Mouse (Mus musculus): ENCODE data around the gene Tapt1. TPM values are rescaled to one million over a fixed set of nuclear protein-coding genes. Genes with fewer than 3 reads are reported as not detected.

The Tapt1 gene
- polyA plus RNA-seq, 1 experiment from 2014 or later, result 27.5 TPM

DNA sequence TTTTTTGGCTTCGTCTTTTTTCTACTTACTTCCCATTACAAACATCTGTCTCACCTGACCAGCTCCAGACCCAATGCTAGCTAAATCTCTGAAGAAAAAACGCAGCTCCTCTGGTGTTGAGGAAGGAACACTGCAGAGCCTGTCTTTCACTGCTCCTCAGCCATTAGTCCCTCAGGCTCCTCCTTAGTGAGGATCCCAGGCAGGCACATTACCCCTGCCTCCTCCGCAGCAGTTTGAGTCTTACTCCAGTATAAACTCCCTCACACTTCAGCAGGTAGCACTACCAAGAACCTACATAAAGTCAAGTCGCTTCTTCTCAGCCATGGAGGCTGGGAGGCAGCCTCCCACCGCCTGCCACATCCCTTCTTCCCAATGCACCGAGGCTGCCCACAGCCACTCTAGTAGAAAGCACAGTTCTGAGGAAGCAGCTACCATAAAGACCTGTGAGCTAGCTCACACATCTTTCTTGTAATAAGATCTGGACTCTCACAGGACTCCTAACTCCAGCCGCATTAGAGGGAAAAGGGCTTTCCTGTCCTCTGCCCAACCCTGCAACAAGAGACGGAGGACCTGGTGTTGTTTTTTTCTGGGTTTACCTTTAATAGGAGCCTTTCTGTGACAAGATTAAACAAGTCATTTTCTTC lies 9.3 kb downstream of the Tapt1 start:
- H3K4me1 ChIP-seq (replicated peaks; ENCODE audit: control insufficient read depth, insufficient read depth, low read length), result no peaks in the 10 kb centered on the region
- no peak overlapping the region for H3K27ac ChIP-seq (ENCODE audit: low read depth, low read length)
- H3K4me3 ChIP-seq (ENCODE audit: low read depth, low read length), result no peak overlapping the region
- ATAC-seq (ENCODE audit: low FRiP score) (no peak), DNase-seq (ENCODE audit: low spot score) (no peak)
- no peaks in the 10 kb centered on the region for H3K36me3 ChIP-seq (ENCODE audit: control insufficient read depth, insufficient read depth, low read length)
- H3K9ac ChIP-seq (ENCODE audit: low read depth, low read length), result no peak overlapping the region
- WGBS, result 74% methylated on average over 8 of the region's 8 CpGs
- H3K27me3 ChIP-seq (ENCODE audit: control insufficient read depth, insufficient read depth, low read length), result no peaks in the 10 kb centered on the region
- H3K9me3 ChIP-seq (ENCODE audit: control insufficient read depth, low read length), result no peaks in the 10 kb centered on the region
- H3K4me2 ChIP-seq (replicated peaks; ENCODE audit: low read depth, low read length), result no peak overlapping the region

DNA sequence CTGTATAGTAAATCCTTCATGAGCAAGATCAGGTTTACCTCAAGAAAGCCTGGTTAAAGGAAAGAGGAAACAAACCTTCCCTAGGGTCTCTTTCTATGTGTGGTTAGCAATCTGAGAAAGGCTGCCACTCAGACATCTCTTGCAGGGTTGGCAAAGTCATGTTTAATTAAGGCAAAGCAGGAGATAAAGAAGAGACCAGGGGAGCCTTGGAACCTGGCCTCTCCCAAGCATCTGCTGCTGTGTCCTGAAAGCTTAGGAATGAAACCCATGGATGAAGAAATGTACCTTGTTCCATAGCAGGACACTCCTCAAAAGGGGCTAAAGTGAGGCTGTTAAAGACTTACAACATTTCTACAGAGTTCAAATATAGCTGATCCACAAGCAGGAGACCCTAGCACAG lies 11.3 kb downstream of the Tapt1 start:
- no peak for ATAC-seq (ENCODE audit: low FRiP score)
- Histone ChIP-seq H3K27ac (ENCODE audit: low read depth, low read length) (no peak overlapping the region), H3K36me3 (ENCODE audit: control insufficient read depth, insufficient read depth, low read length) (no peaks in the 10 kb centered on the region), H3K4me2 (replicated peaks; ENCODE audit: low read depth, low read length) (no peak overlapping the region), H3K9ac (ENCODE audit: low read depth, low read length) (no peak overlapping the region), H3K27me3 (ENCODE audit: control insufficient read depth, insufficient read depth, low read length) (no peaks in the 10 kb centered on the region), H3K4me1 (replicated peaks; ENCODE audit: control insufficient read depth, insufficient read depth, low read length) (no peaks in the 10 kb centered on the region), H3K4me3 (ENCODE audit: low read depth, low read length) (no peak overlapping the region), H3K9me3 (ENCODE audit: control insufficient read depth, low read length) (no peaks in the 10 kb centered on the region)
- DNase-seq (ENCODE audit: low spot score), result no peak

DNA sequence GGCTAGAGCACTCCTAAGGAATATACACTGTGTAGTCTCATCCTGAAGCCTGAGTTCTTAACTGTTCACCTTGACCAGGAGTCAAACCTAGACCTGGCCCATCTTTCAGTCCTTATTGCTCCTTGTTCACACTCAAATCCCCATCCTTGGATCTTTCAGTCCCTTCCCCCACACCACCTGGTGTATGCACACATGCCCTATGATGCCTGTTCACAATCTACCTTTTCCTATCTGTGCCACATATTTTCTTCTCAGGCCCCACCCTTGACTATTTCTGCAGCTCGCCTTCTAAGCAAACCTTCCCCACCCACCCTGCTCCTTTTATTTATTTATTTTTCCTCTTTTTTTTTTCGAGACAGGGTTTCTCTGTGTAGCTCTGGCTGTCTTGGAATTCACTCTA lies 12.4 kb downstream of the Tapt1 start:
- H3K4me3 ChIP-seq (ENCODE audit: low read depth, low read length), result no peak overlapping the region
- no peak for DNase-seq (ENCODE audit: low spot score)
- H3K27ac ChIP-seq (ENCODE audit: low read depth, low read length), result no peak overlapping the region
- WGBS, result 82% methylated on average over 2 of the region's 2 CpGs
- no peaks in the 10 kb centered on the region for H3K9me3 ChIP-seq (ENCODE audit: control insufficient read depth, low read length)
- H3K4me2 ChIP-seq (replicated peaks; ENCODE audit: low read depth, low read length), result no peak overlapping the region
- H3K4me1 ChIP-seq (replicated peaks; ENCODE audit: control insufficient read depth, insufficient read depth, low read length), result no peaks in the 10 kb centered on the region
- no peak for ATAC-seq (ENCODE audit: low FRiP score)
- no peak overlapping the region for H3K9ac ChIP-seq (ENCODE audit: low read depth, low read length)
- no peaks in the 10 kb centered on the region for H3K36me3 ChIP-seq (ENCODE audit: control insufficient read depth, insufficient read depth, low read length)
- no peaks in the 10 kb centered on the region for H3K27me3 ChIP-seq (ENCODE audit: control insufficient read depth, insufficient read depth, low read length)

DNA sequence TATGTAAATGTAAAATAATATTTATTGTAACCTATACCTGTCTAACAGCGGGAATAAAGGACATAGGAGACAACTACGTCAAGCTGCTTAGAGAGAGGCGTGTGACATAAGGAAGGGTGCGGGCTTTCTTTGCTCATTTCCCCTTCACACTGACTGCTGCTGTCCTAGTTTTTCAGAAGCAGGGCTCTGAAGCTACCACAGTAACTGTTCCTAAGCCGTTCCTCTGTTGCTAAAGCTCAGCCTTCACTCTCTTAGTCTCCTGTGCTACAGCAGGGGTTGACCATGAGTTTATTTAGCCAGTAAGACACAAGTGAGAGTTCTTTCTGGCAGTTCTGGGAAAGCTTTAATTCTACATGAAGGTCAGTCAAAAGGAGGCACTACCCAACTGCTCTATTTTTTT lies 13.0 kb downstream of the Tapt1 start:
- Histone ChIP-seq H3K27ac (ENCODE audit: low read depth, low read length) (no peak overlapping the region), H3K36me3 (ENCODE audit: control insufficient read depth, insufficient read depth, low read length) (no peaks in the 10 kb centered on the region), H3K4me1 (replicated peaks; ENCODE audit: control insufficient read depth, insufficient read depth, low read length) (no peaks in the 10 kb centered on the region), H3K27me3 (ENCODE audit: control insufficient read depth, insufficient read depth, low read length) (no peaks in the 10 kb centered on the region), H3K4me3 (ENCODE audit: low read depth, low read length) (no peak overlapping the region), H3K9me3 (ENCODE audit: control insufficient read depth, low read length) (no peaks in the 10 kb centered on the region), H3K9ac (ENCODE audit: low read depth, low read length) (no peak overlapping the region), H3K4me2 (replicated peaks; ENCODE audit: low read depth, low read length) (no peak overlapping the region)
- 96% methylated on average over 5 of the region's 5 CpGs for WGBS
- ATAC-seq (ENCODE audit: low FRiP score) (no peak), DNase-seq (ENCODE audit: low spot score) (no peak)

DNA sequence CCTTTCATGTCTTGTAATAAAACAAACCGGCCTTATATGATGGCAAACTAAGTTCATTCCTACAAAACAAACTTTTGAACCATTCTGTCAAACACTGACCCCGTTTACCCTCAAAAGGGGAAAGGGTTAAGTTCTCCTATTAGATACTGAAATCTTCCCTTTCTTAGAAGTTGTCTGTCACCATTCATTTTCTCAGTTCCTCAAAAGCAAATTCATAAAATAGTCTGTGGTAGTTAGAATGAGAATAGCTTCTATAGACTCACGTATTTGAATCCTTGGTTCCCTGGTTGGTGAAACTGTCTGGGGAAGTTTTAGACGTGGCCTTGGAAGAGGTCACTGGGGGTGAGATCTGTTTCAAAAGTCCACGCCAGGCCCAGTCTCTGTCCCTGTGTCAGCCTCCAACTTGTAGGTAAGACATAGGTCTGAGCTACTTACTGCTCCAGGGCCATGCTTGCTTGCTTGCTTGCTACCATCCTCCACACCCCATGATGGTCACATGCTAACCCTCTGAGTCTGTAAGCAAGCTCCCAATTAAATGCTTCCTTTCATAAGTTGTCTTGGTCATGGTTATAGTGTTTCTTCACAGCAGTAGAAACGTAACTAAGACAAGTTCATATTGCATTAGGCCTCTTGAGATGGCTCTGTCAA lies 14.5 kb downstream of the Tapt1 start:
- Histone ChIP-seq H3K4me2 (replicated peaks; ENCODE audit: low read depth, low read length) (no peak overlapping the region), H3K4me3 (ENCODE audit: low read depth, low read length) (no peak overlapping the region), H3K27ac (ENCODE audit: low read depth, low read length) (no peak overlapping the region), H3K4me1 (replicated peaks; ENCODE audit: control insufficient read depth, insufficient read depth, low read length) (no peaks in the 10 kb centered on the region), H3K9ac (ENCODE audit: low read depth, low read length) (no peak overlapping the region), H3K9me3 (ENCODE audit: control insufficient read depth, low read length) (no peaks in the 10 kb centered on the region), H3K36me3 (ENCODE audit: control insufficient read depth, insufficient read depth, low read length) (no peaks in the 10 kb centered on the region), H3K27me3 (ENCODE audit: control insufficient read depth, insufficient read depth, low read length) (no peaks in the 10 kb centered on the region)
- ATAC-seq (ENCODE audit: low FRiP score) (no peak), DNase-seq (ENCODE audit: low spot score) (no peak)
- WGBS, result 86% methylated on average over 6 of the region's 6 CpGs

DNA sequence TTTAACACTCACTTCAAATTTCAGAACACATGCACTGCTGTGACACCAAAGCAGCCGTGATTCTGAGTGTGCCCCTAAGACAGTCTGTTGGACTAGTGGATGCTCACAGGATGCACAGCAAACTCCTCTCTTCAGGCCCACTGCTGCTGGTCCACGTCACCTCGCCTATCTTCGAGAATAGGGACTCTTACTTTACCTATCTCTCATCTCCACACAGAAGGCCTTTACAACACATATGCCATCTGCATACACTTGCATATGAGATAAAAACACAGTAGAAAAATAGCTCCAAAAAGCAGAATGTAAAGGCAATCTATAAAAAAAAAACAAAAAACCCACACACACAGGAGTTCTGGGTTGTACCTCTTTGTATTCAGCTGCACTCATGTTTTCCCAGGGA lies 19.1 kb downstream of the Tapt1 start:
- Histone ChIP-seq H3K4me3 (ENCODE audit: low read depth, low read length) (no peak overlapping the region), H3K27ac (ENCODE audit: low read depth, low read length) (no peak overlapping the region), H3K36me3 (ENCODE audit: control insufficient read depth, insufficient read depth, low read length) (no peaks in the 10 kb centered on the region), H3K9me3 (ENCODE audit: control insufficient read depth, low read length) (no peaks in the 10 kb centered on the region), H3K4me1 (replicated peaks; ENCODE audit: control insufficient read depth, insufficient read depth, low read length) (no peaks in the 10 kb centered on the region), H3K4me2 (replicated peaks; ENCODE audit: low read depth, low read length) (no peak overlapping the region), H3K27me3 (ENCODE audit: control insufficient read depth, insufficient read depth, low read length) (no peaks in the 10 kb centered on the region), H3K9ac (ENCODE audit: low read depth, low read length) (no peak overlapping the region)
- WGBS, result 85% methylated on average over 4 of the region's 4 CpGs
- ATAC-seq (ENCODE audit: low FRiP score) (no peak), DNase-seq (ENCODE audit: low spot score) (no peak)

DNA sequence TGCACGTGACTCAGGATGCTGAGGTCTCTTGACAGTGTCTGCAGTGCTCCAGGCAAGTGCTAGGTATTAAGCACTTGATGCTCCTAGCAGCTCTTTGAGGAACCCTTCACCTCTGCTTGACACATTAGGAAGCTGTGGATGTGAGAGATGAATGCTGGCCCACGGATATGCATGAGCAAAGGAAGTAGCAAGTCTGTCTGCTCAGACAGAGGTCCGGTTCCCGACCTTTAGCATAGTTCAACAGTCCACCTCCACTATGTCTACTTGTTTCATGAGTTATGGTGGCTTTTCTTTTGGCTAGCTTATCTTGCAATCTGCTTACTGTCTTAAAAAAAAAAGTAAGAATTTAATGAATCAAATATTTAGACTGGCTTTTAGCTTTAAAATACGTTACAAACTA lies 19.8 kb downstream of the Tapt1 start:
- Histone ChIP-seq H3K9me3 (ENCODE audit: control insufficient read depth, low read length) (no peaks in the 10 kb centered on the region), H3K9ac (ENCODE audit: low read depth, low read length) (no peak overlapping the region), H3K36me3 (ENCODE audit: control insufficient read depth, insufficient read depth, low read length) (no peaks in the 10 kb centered on the region), H3K4me3 (ENCODE audit: low read depth, low read length) (no peak overlapping the region), H3K4me2 (replicated peaks; ENCODE audit: low read depth, low read length) (no peak overlapping the region), H3K4me1 (replicated peaks; ENCODE audit: control insufficient read depth, insufficient read depth, low read length) (no peaks in the 10 kb centered on the region), H3K27ac (ENCODE audit: low read depth, low read length) (no peak overlapping the region), H3K27me3 (ENCODE audit: control insufficient read depth, insufficient read depth, low read length) (no peaks in the 10 kb centered on the region)
- ATAC-seq (ENCODE audit: low FRiP score) (no peak), DNase-seq (ENCODE audit: low spot score) (no peak)
- 91% methylated on average over 5 of the region's 5 CpGs for WGBS

DNA sequence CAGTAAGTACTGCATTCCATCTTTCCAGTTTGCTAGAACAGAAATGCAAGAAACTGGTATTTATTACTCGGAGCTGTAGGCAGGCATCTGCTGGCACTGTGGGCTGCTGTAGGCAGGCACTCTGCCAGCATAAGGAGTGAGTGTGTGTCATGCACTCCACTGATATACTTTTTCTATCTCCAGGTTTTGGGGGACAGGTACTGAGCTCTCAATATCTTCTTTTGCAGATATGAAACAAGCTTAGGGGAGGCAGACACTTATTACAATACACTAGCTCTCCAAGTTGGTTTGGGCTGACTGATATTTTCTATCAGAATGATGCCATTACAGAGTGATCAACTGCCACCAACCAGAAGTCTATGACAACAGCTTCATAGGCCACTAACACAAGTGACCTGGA lies 23.0 kb downstream of the Tapt1 start:
- no peak overlapping the region for H3K27ac ChIP-seq (ENCODE audit: low read depth, low read length)
- H3K4me1 ChIP-seq (replicated peaks; ENCODE audit: control insufficient read depth, insufficient read depth, low read length), result no peaks in the 10 kb centered on the region
- no peak overlapping the region for H3K4me3 ChIP-seq (ENCODE audit: low read depth, low read length)
- 81% methylated on average over 1 of the region's 1 CpGs for WGBS
- no peaks in the 10 kb centered on the region for H3K27me3 ChIP-seq (ENCODE audit: control insufficient read depth, insufficient read depth, low read length)
- no peaks in the 10 kb centered on the region for H3K36me3 ChIP-seq (ENCODE audit: control insufficient read depth, insufficient read depth, low read length)
- DNase-seq (ENCODE audit: low spot score) (no peak), ATAC-seq (ENCODE audit: low FRiP score) (no peak)
- no peak overlapping the region for H3K9ac ChIP-seq (ENCODE audit: low read depth, low read length)
- H3K4me2 ChIP-seq (replicated peaks; ENCODE audit: low read depth, low read length), result no peak overlapping the region
- H3K9me3 ChIP-seq (ENCODE audit: control insufficient read depth, low read length), result no peaks in the 10 kb centered on the region

DNA sequence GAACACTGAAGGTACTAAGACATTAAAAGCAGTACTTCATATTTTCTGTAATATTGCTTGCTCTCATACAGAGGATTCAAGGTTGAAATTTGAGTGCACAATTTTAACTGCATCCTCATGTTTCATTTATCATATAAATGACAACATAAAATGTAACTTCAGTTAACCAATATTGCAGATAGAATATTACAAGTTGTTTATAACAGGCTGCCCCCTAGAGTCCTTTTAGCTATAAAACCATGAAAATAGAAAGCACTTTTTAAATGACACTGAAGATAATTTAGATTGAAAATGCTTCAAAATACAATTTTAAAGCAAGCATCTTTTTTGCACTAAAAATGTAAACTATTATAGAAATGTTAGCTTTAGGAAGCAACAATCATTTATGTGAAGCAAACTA lies 24.8 kb downstream of the Tapt1 start:
- no peaks in the 10 kb centered on the region for H3K27me3 ChIP-seq (ENCODE audit: control insufficient read depth, insufficient read depth, low read length)
- no peaks in the 10 kb centered on the region for H3K4me1 ChIP-seq (replicated peaks; ENCODE audit: control insufficient read depth, insufficient read depth, low read length)
- no peak overlapping the region for H3K9ac ChIP-seq (ENCODE audit: low read depth, low read length)
- H3K9me3 ChIP-seq (ENCODE audit: control insufficient read depth, low read length), result no peaks in the 10 kb centered on the region
- no peak overlapping the region for H3K4me3 ChIP-seq (ENCODE audit: low read depth, low read length)
- no peak overlapping the region for H3K4me2 ChIP-seq (replicated peaks; ENCODE audit: low read depth, low read length)
- H3K27ac ChIP-seq (ENCODE audit: low read depth, low read length), result no peak overlapping the region
- DNase-seq (ENCODE audit: low spot score) (no peak), ATAC-seq (ENCODE audit: low FRiP score) (no peak)
- H3K36me3 ChIP-seq (ENCODE audit: control insufficient read depth, insufficient read depth, low read length), result no peaks in the 10 kb centered on the region

Data from hindbrain, embryonic 11.5 days (tissue).